Mouse (Mus musculus) forebrain, embryonic 12.5 days (tissue): ENCODE measurements around the gene Rftn1. TPM values are rescaled to one million over a fixed set of nuclear protein-coding genes. Genes with fewer than 3 reads are reported as not detected.

Experiments used
- ATAC-seq: fragments of 200-750 bp; cut with Nextera tagmentation; 2 replicates; pipeline ENCODE4 v1.8.0; 2017; ENCODE audit warnings: moderate TSS enrichment; ENCODE audit not compliant: low FRiP score
- H3K27ac ChIP-seq: fragments of 300-500 bp; sonication (generic); 2 replicates; pipeline ENCODE4 v1.5.1; 2016; ENCODE audit warnings: mild to moderate bottlenecking
- H3K27me3 ChIP-seq: fragments of 300-500 bp; sonication (generic); 2 replicates; pipeline ENCODE4 v1.6.1; 2016; ENCODE audit warnings: mild to moderate bottlenecking
- H3K36me3 ChIP-seq: fragments of 300-500 bp; sonication (generic); replicated peaks from 2 replicates; pipeline ENCODE4 v1.6.1; 2016; ENCODE audit warnings: mild to moderate bottlenecking
- H3K4me1 ChIP-seq: fragments of 300-500 bp; sonication (generic); 2 replicates; pipeline ENCODE4 v1.6.1; 2016
- H3K4me2 ChIP-seq: fragments of 300-500 bp; sonication (generic); 2 replicates; pipeline ENCODE4 v1.6.1; 2016; ENCODE audit warnings: mild to moderate bottlenecking, moderate library complexity
- H3K4me3 ChIP-seq: fragments of 300-500 bp; sonication (generic); replicated peaks from 2 replicates; pipeline ENCODE4 v1.5.1; 2016; ENCODE audit warnings: mild to moderate bottlenecking
- H3K9ac ChIP-seq: fragments of 300-500 bp; sonication (generic); 2 replicates; pipeline ENCODE4 v1.6.1; 2016; ENCODE audit warnings: mild to moderate bottlenecking
- H3K9me3 ChIP-seq: fragments of 300-500 bp; sonication (generic); 2 replicates; pipeline ENCODE4 v1.6.1; 2016
- WGBS: fragments of 180-500 bp; shearing (Covaris S2); methylation state at CpG from one replicate; pipeline ENCODE4 v1.1.7; 2016; 5-methylcytosine and 5-hydroxymethylcytosine counted together
- polyA plus RNA-seq: library from polyadenylated mRNA; unstranded; fragments of >200 nt; fragmentation: Nextera tagmentation; extraction: Ambion mirVana; gene quantifications from 2 replicates; pipeline ENCODE4 v1.2.1, GENCODE M21; 2016

Gene Rftn1
- polyA plus RNA-seq, 1 experiment from 2014 or later: 13.4 TPM

DNA sequence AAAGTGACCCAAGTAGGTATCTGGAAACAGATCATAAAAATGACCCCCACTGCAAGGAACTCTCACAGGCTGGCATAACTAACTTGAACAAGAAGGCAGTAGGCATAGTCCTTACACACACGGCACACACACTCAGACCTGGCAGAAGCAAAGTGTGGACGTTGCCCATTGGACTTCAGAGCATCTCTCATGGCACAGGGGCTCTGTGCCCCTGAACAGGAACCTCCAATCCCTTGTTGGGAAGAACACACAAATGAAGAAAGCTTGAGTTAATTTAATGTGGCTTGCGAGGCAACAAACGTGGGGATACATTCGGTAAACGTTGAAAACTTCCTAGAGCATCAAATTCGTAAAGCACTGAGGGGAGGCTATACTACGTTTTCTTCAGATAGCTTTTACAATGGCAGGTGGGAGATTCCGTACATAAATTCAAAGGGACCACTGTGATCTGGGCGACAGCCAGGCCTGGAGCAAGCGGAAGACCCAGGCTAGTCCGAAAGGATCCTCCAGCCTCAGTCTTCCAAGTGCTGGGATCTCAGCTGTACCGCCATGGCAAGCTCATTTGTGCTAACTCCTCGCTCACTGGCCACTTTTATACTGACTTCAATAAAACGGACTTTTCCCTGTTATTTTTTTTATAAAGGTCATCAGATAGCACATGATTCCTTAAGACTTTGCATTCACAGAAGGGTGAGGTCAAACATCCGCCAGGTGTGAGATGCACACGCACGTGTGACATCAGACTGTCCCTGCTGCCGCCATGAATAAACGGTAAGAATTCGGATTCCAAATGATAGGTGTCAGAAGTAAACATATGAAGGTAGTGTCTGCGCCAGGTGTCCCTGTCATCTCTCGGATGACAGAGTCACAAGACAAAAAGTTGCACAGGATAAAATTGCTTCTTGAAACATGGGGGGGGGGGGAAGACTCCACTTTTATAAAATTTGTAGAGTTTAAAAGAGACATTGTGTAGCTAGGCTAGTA, 117.2 kb downstream of the Rftn1 start:
- no peak overlapping the region for H3K4me3 ChIP-seq
- no peak overlapping the region for H3K9ac ChIP-seq
- no peak overlapping the region for H3K27ac ChIP-seq
- no peak for ATAC-seq
- H3K36me3 ChIP-seq: no peaks in the 10 kb centered on the region
- no peak overlapping the region for H3K4me2 ChIP-seq
- 94% methylated on average over 23 of the region's 23 CpGs for WGBS
- no peaks in the 10 kb centered on the region for H3K4me1 ChIP-seq
- H3K9me3 ChIP-seq: no peaks in the 10 kb centered on the region
- no peaks in the 10 kb centered on the region for H3K27me3 ChIP-seq

DNA sequence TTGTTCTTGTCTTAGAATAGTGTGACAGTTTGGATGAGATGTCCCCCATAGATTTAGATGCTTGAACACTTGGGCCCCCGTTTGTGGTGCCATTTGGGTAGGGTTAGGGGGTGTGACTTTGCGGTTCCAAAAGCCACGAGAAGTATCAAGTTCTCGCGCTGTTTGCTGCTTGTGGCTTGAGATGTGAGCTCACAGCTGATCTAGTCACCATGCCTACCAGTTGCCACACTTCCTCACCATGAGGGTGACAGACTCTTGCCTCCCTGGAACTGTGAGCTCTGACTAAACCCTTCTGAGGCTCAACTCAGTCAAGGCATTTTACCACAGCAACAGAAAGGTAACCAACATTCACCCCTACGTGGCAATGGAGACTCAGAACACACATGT, 118.9 kb downstream of the Rftn1 start:
- H3K9me3 ChIP-seq: no peaks in the 10 kb centered on the region
- H3K4me3 ChIP-seq: no peak overlapping the region
- no peaks in the 10 kb centered on the region for H3K27me3 ChIP-seq
- no peaks in the 10 kb centered on the region for H3K4me1 ChIP-seq
- 88% methylated on average over 6 of the region's 6 CpGs for WGBS
- no peak overlapping the region for H3K27ac ChIP-seq
- ATAC-seq: no peak
- H3K36me3 ChIP-seq: no peaks in the 10 kb centered on the region
- no peak overlapping the region for H3K9ac ChIP-seq
- no peak overlapping the region for H3K4me2 ChIP-seq

DNA sequence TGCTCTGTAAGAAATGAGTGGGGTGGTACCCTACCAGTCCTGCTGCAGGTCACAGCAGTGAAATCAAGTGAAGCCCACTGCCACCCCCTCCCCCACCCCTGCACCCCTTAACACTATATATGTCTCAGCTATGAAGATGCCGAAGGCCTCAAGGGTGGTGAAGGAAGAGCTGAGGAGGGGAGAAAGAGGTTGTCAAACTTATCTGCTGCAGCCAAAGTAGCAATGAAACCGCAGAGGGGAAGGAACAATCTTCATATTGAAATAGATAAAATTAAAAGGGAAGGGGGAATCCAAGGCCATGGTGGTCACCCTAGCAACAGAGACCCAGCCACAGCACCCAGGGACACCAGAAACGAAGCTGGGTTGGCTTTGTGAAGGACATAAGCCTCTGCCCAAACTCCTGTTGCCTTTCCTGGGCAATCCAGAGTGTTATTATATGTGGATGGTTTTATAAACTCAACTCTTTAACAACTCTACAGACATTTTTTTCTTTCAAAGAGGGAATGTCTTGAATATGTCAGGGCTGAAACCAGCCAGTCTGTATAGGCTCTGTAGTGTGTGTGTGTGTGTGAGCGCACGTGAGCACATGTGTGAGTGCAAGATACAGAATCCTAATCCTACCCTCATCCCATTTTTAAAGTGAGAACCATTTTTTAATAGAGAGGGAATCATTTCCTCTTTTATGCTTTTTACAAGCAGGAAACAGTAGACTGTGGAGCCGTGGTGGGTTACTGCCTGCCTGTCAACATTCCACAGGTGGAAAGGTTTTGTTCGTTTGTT, 119.5 kb downstream of the Rftn1 start:
- Histone ChIP-seq H3K4me2 (no peak overlapping the region), H3K4me3 (no peak overlapping the region), H3K9me3 (no peaks in the 10 kb centered on the region), H3K9ac (no peak overlapping the region), H3K36me3 (no peaks in the 10 kb centered on the region), H3K27ac (no peak overlapping the region), H3K27me3 (no peaks in the 10 kb centered on the region), H3K4me1 (no peaks in the 10 kb centered on the region)
- ATAC-seq: no peak
- WGBS: 86% methylated on average over 7 of the region's 7 CpGs

DNA sequence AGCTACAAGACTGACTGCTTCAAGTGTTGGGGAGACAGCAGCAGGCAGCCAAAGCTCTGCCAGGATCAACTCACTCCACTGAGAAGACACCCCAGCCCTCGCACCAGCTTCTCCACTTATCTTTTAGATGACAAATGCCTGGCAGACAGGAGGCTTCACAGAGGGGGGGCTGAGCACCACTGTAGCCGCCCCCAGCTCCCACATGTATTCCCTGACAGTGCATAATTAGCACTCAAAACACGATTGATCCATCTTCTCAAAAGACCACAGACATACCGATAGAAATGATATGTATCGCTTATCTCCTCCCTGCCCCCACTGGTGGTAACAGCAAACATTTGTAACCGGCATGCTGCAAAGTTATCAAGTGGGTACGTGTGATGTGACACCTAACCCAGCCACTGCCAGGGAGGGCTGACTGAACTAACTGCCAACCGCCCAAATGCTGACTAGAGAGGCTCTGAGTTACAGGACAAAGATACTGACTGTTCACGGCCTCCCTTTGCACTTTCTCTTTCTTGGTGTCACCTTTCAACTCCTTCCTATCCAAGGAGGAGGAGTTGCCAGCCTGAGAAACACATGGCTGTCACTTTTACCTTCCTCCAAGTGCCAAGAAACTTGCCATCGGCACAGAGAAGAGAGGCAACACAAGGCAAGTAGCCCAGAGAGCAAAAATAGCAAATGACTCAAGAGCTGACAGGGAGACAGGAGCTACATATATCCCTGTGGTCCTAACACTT, 120.4 kb downstream of the Rftn1 start:
- H3K36me3 ChIP-seq: no peaks in the 10 kb centered on the region
- no peak overlapping the region for H3K27ac ChIP-seq
- H3K27me3 ChIP-seq: no peaks in the 10 kb centered on the region
- H3K9ac ChIP-seq: no peak overlapping the region
- no peak for ATAC-seq
- H3K4me2 ChIP-seq: no peak overlapping the region
- no peaks in the 10 kb centered on the region for H3K9me3 ChIP-seq
- no peak overlapping the region for H3K4me3 ChIP-seq
- H3K4me1 ChIP-seq: no peaks in the 10 kb centered on the region
- 59% methylated on average over 10 of the region's 10 CpGs for WGBS

DNA sequence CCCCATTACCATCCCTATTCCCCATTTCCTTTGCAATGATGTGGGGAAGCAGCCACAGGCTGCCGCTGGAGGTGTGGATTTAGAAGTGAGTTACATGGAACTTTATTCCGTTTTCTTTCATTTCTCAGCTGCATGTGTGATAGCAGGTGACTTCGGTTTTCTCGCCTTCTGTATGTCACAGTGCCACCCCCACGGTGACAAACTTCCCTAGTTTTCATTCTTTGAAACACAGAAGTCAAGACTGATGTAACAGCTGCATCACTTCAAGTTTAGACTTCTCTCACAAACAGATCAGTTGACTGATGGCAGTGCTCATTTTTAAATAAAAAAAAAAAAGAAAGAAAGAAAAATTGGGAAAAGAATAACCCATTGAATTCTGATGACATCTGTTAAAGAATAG, 121.3 kb downstream of the Rftn1 start:
- no peak overlapping the region for H3K9ac ChIP-seq
- no peaks in the 10 kb centered on the region for H3K27me3 ChIP-seq
- no peak overlapping the region for H3K27ac ChIP-seq
- no peaks in the 10 kb centered on the region for H3K9me3 ChIP-seq
- no peaks in the 10 kb centered on the region for H3K36me3 ChIP-seq
- no peak overlapping the region for H3K4me3 ChIP-seq
- WGBS: 77% methylated on average over 5 of the region's 5 CpGs
- no peaks in the 10 kb centered on the region for H3K4me1 ChIP-seq
- no peak overlapping the region for H3K4me2 ChIP-seq
- no peak for ATAC-seq

DNA sequence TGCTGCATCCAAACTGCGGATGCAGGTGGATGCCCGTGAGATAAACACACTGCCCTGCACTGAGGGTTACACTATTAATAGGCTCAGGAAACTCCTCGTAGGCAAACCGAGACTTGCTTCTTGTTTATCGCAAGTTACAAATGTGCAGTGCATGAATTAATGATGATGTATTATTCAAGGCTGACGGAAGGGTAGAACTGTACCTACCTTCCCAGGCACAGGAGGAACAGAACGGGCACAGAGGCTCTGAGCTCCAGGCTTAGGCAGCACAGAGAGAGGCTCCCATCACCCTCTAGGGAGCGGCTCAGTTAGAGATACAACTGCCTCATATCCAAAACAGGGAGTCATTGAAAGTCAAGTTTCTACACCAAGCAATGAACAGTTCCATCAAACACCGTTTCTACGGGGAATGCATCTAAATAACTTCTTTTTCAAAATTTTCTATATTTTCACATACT, 121.8 kb downstream of the Rftn1 start:
- Histone ChIP-seq H3K4me2 (no peak overlapping the region), H3K9me3 (no peaks in the 10 kb centered on the region), H3K36me3 (no peaks in the 10 kb centered on the region), H3K4me1 (no peaks in the 10 kb centered on the region), H3K27ac (no peak overlapping the region), H3K9ac (no peak overlapping the region), H3K27me3 (no peaks in the 10 kb centered on the region), H3K4me3 (no peak overlapping the region)
- WGBS: 90% methylated on average over 10 of the region's 10 CpGs
- no peak for ATAC-seq

DNA sequence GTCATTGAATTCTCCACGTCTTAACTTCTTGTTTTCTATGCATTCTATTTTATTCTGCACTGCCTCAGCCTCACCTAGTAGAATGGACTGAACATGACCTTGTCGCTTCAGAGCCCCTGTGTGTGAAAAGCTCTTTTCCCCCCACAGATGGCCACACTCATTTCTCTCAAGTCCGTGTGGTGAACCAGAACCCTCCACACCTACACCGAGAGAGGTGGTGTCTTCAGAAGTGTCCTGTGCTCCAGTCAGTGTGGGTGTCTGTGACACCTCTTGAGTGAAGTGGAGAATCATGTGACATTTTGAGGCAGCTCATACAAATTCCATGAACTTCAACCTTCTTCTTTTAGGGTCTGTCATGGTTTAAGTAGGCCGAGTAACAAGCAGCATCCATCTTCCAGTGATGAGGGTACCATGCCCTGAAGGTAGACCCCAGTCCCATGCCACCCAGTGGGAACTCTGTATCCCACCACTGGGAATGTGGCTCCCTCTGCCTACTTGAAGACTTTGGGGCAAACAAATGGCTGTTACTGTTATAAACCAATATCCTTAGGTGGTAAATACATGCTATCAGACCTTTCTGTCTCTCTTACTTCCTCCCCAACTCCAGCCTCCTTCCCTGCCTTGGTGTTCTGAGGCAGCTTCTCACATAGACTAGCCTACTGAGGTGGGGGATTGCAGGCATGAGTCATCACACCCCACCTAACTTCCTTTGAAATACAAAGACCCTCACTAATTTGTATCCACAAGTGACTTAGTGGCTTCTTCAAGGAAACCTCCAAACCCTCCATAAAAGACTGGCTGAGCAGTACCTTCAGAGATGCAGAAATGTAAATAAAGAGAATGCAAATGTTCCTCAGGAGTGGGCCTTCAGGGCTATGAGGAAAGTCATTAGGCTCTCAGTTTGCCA, 122.4 kb downstream of the Rftn1 start:
- Histone ChIP-seq H3K4me2 (no peak overlapping the region), H3K27ac (no peak overlapping the region), H3K9ac (no peak overlapping the region), H3K9me3 (no peaks in the 10 kb centered on the region), H3K36me3 (no peaks in the 10 kb centered on the region), H3K4me1 (no peaks in the 10 kb centered on the region), H3K27me3 (no peaks in the 10 kb centered on the region), H3K4me3 (no peak overlapping the region)
- ATAC-seq: no peak
- WGBS: 87% methylated on average over 5 of the region's 5 CpGs

DNA sequence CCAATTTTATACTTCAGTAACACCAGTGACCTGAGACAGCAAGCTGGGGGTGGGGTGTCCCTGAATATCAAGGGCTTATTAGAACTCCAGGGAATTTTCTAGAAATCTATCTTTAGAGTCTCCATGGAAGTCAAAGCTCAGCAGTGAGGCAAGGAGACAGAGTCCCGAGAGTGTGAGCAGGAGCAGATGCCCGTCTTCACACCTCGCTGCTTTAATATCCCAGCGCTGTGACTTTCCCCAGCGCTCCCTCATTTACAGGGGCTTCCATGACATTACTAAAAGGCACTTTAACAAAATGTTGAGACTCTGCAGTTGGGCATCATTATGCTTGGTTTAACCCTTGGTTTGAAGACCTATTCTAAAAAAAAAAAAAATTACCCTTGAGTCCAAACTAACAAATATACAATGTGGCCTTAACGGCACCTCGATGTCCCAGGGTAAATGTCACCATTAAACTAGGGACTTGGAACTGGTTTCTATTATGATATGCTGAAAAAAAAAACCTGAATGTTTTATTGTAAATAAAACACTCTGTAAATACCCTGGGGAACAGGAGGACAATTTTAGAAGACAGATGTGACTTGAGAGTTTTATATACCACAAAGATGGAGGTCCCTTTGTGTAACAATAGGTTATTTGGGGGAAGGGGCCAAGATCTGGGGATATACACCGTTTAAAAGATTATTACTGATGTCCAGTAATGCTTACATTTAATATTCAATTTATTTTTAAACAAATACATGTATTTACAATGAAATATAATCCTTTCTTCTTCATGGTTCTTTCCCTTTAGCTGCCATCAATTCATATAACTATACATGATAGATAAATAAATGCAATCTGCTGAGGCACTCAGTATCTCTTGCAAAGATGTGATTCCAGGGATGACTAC, 123.4 kb downstream of the Rftn1 start:
- Histone ChIP-seq H3K4me1 (no peaks in the 10 kb centered on the region), H3K4me3 (no peak overlapping the region), H3K4me2 (no peak overlapping the region), H3K36me3 (no peaks in the 10 kb centered on the region), H3K9me3 (no peaks in the 10 kb centered on the region), H3K27me3 (no peaks in the 10 kb centered on the region), H3K27ac (no peak overlapping the region), H3K9ac (no peak overlapping the region)
- ATAC-seq: 0 out of 2 replicates have a peak, but pooled peaks have one; percentile 36
- WGBS: 76% methylated on average over 8 of the region's 8 CpGs

DNA sequence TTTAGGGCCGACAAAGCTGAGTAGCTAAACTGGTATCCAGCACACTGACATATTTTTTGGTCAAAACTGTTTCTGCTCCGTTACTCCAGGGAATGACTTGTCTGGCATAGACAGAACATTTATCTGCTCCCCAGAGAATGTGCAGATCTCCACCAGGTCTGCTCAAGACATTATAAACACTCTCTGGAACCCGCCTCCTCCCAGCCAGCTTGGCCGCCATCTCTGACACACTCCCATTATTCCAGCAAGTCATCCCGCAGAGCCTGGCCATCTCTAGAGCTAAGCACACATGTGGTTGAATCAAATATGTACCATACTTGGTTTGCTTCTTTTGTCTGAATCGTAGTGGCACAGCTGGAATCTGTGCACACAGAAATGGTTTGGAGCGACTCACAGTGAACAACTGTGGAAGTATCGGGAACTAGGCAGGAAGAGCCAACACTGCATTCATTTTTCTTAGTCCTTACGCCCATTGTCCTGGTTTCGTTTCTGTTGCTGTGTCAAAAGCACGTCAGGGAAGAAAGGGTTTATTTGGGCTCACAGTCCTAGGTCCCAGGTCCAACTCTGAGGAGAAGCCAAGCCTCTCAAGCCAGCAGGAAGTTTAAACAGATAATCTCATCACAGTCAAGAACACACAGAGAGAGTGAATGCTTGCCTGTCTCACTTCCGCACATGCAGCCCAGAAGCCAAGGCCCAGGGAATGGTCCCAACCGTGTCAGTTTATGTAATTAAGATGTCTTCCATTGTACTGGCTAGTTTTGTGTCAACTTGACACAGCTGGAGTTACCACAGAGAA, 126.4 kb downstream of the Rftn1 start:
- no peaks in the 10 kb centered on the region for H3K36me3 ChIP-seq
- ATAC-seq: no peak

DNA sequence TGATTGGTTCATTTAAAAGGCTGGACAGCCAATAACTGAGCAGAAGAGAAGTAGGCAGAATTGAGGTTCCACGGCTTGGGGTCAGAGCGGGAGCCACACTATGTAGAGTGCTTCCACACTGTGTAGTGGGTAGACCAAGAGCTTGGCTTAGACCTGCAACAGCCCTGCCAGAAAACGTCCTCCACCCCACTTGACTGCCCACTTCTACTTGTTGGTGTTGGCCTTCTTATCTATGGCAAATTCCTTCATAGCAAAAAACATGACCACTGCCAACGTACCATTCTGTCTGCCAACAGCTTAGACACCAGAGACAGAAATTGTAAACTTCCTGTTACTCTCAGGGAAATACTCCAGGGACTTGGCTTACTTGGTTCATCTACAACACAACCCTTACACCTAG, 127.8 kb downstream of the Rftn1 start:
- Histone ChIP-seq H3K4me3 (no peak overlapping the region), H3K9ac (no peak overlapping the region), H3K27ac (no peak overlapping the region), H3K4me2 (no peak overlapping the region), H3K36me3 (no peaks in the 10 kb centered on the region), H3K27me3 (no peaks in the 10 kb centered on the region), H3K4me1 (no peaks in the 10 kb centered on the region), H3K9me3 (no peaks in the 10 kb centered on the region)
- WGBS: 87% methylated on average over 4 of the region's 4 CpGs
- no peak for ATAC-seq

More for the DNA sequence above, 126.4 kb downstream of the Rftn1 start:
- Histone ChIP-seq H3K27ac (no peak overlapping the region), H3K9me3 (no peaks in the 10 kb centered on the region), H3K27me3 (no peaks in the 10 kb centered on the region), H3K4me2 (no peak overlapping the region), H3K4me3 (no peak overlapping the region), H3K4me1 (no peaks in the 10 kb centered on the region), H3K9ac (no peak overlapping the region)
- WGBS: 83% methylated on average over 13 of the region's 13 CpGs
